Mouse (Mus musculus) brain, embryonic 14.5 days (tissue): ENCODE measurements around the gene Prune2. TPM values are rescaled to one million over a fixed set of nuclear protein-coding genes. Genes with fewer than 3 reads are reported as not detected.

Experiments
- DNase-seq: peaks from one replicate; pipeline ENCODE4 v3.0.0-alpha.2; 2011; ENCODE audit warnings: low read depth
- CTCF ChIP-seq: fragments of 200-500 bp; IDR thresholded peaks from 2 replicates; pipeline ENCODE4 v1.5.1; 2012; ENCODE audit warnings: inconsistent platforms, mild to moderate bottlenecking, moderate library complexity, borderline replicate concordance; ENCODE audit not compliant: insufficient read depth, insufficient read length; ENCODE audit errors: extremely low read depth
- POLR2A ChIP-seq: fragments of 200-500 bp; IDR thresholded peaks from 2 replicates; pipeline ENCODE4 v1.6.1; 2012; ENCODE audit warnings: mild to moderate bottlenecking, inconsistent platforms, borderline replicate concordance; ENCODE audit not compliant: poor library complexity, insufficient read depth, insufficient read length, severe bottlenecking; ENCODE audit errors: extremely low read depth
- polyA plus RNA-seq: library from polyadenylated mRNA; depleted of rRNA; stranded (reverse); fragments of >200 nt; gene quantifications from 2 replicates; pipeline ENCODE4 v1.2.3, GENCODE M21; 2012; rRNA removed

Gene Prune2
- polyA plus RNA-seq: 4.0 and 7.0 TPM in 2 replicates

- no peak for TF ChIP-seq CTCF
- no peak for TF ChIP-seq POLR2A
- peak; percentile 89 for DNase-seq
Observed at GRCm38 (mm10) chr19:16955613-16956271, at the start of gene Prune2. TSS of gene Prune2 (plus strand) at chr19:16956118.

GRCm38 (mm10) chr19:16911507-16911906 is 44.4 kb upstream of the Prune2 start:
- no peak for TF ChIP-seq CTCF
- TF ChIP-seq POLR2A: no peak
- DNase-seq: peak; percentile 83

DNA sequence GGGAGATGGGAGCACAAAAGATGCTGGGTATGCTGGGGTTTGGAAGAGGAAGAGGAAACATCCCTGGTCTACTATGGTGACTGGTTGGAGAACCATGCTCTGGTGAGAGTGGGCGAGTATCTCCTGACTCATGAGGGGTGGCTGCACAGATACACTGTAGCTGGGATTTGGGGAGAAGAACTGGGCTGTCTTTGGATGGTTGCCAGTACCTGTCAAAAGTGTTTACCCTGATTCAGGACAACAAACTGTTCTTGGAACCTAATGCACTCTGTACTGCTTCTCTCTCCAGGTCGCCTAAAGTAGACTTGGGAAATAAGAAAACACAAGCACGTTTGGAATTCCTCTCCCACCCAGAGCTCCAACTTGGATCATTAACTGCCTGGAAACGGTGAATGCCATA is 31.4 kb upstream of the Prune2 start:
- no peak for TF ChIP-seq POLR2A
- no peak for TF ChIP-seq CTCF
- DNase-seq: peak; percentile 6

GRCm38 (mm10) chr19:16934664-16935063 is 21.3 kb upstream of the Prune2 start:
- TF ChIP-seq CTCF (no peak), POLR2A (no peak)
- no peak for DNase-seq

GRCm38 (mm10) chr19:16948794-16949313 is 7.1 kb upstream of the Prune2 start:
- no peak for DNase-seq
- TF ChIP-seq CTCF (no peak), POLR2A (no peak)

GRCm38 (mm10) chr19:16949341-16949740 is 6.6 kb upstream of the Prune2 start:
- TF ChIP-seq CTCF (no peak), POLR2A (no peak)
- no peak for DNase-seq

GRCm38 (mm10) chr19:16950051-16950450 is 5.9 kb upstream of the Prune2 start:
- DNase-seq: peak; percentile 3
- TF ChIP-seq POLR2A (no peak), CTCF (no peak)

DNA sequence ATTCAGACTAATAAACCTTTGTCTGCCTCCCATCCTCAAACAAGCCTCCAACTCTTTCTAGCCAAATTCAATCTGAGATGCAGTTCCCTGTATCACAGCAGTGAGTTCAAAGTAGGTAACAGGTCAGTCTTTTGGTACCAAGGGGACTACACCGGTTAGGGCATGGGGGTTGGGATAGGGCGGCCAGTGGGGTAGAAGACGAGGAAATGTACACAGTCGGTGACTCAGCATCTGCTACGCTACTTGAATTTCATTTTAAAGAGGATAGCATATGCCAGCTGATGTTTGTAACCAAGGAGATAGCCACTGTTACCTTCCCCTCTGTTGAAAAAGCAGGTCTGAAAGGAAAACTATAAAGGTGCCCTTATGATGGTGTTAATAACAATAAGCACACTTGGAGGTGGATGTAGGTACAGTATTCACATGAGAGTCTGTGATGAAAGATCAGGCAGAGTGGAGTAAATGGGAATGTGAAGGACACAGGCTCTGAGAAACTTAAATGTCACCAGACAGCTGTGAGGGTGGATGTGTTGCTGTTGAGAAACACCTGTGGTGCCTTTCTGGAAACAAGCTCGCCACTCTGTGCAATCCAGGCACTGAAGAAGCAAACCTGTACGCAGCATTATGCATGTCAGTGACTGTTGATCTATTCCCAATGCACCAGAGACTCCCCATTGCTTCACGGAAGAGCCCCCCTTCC is 5.1 kb upstream of the Prune2 start:
- no peak for TF ChIP-seq POLR2A
- TF ChIP-seq CTCF: no peak
- DNase-seq: no peak

DNA sequence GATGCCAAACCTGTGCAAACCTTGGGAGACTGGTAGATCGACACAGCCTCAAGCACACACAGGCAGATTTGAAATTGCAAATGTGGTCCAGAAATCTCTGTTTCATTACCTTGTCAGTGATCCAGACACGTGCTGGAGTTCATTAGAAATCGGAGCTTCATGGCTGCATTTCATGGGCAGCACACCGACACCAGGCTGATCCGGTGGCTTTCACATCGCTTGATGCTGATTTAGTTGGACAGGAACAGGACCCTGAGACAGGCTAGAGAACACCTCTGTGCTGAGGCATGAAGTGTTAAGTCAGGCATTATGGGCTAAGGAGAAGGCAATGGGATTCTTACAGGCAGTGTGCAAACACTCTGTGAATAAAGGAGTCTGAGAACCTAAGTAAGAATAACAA is 1.2 kb upstream of the Prune2 start:
- DNase-seq: peak; percentile 12

GRCm38 (mm10) chr19:16955231-16955612 is 696 bp upstream of the Prune2 start:
- DNase-seq: peak; percentile 31
- TF ChIP-seq POLR2A (no peak), CTCF (no peak)

More for the DNA sequence above, 1.2 kb upstream of the Prune2 start:
- TF ChIP-seq POLR2A: no peak
- TF ChIP-seq CTCF: no peak

- TF ChIP-seq CTCF (no peak), POLR2A (no peak)
- peak; percentile 5 for DNase-seq
Observed at GRCm38 (mm10) chr19:16956319-16956718, 401 bp downstream of the Prune2 start.

GRCm38 (mm10) chr19:16959051-16959450 is 3.1 kb downstream of the Prune2 start:
- DNase-seq: no peak
- no peak for TF ChIP-seq CTCF

DNA sequence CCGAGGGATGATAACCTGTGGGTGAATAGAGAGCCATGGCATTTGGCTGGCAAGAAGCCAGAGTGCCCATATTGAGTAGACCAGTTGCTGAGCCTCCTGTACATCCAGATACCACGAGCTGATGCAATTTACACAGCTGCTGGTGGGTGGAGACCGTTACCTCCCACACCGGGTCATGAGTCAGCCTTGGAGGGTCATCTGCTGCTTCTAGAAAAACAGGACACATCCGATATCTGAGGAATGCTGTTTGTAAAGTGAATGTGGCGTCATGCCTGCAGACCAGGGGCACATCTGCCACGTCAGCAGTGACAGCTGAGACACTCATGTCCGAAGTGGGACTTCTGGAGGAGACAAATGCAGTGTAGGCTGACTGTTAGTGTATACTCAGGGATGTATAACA is 3.6 kb downstream of the Prune2 start:
- TF ChIP-seq CTCF: no peak
- TF ChIP-seq POLR2A: no peak
- no peak for DNase-seq
